Mouse (Mus musculus): ENCODE measurements around the gene Lrfn3.

DNA sequence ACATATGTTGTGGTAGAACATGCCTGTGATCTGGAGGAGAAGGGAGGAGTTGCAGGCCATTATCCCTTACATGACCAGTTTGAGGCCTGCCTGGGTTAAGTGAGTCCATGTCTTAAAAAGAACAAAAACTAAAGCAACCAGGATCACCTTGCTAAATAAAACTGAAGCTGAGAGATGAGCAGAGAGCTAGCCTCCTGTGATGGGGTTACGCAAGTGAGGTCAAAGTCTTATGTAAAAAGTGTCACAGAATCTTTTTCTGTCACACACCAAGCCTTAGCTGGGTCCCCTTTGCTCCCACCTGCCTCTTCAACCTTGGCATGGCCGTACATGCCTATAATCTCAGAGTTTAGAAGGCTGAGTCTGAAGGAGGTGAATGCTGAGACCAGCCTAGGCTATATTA is 41.6 kb downstream of the Lrfn3 start:
- TF ChIP-seq HCFC1 (IDR thresholded peaks at IDR 0.05; ENCODE audit: low read depth, low read length): no peak
- no peak for TF ChIP-seq MAFK (IDR thresholded peaks at IDR 0.05; ENCODE audit: insufficient replicate concordance, low read length)
- no peak for TF ChIP-seq POLR2A (IDR thresholded peaks at IDR 0.05; ENCODE audit: low read depth, low read length)
- no peak for TF ChIP-seq ZNF384 (IDR thresholded peaks at IDR 0.05; ENCODE audit: low read depth, low read length)
- no peak for TF ChIP-seq TCF12 (IDR thresholded peaks at IDR 0.05; ENCODE audit: low read depth, low read length)
- TF ChIP-seq UBTF (IDR thresholded peaks at IDR 0.05; ENCODE audit: low read depth, low read length): no peak
- TF ChIP-seq KAT2A (IDR thresholded peaks at IDR 0.05; ENCODE audit: insufficient replicate concordance, low read length): no peak
- no peak for TF ChIP-seq MAZ (IDR thresholded peaks at IDR 0.05; ENCODE audit: low read depth, low read length)

Measured in CH12.LX (cell line).